Mouse (Mus musculus) olfactory bulb, adult 2 months (tissue): ENCODE measurements around the gene Tespa1.

Experiments used
- CTCF ChIP-seq: fragments of 200-500 bp; IDR thresholded peaks from 2 replicates; pipeline ENCODE4 v1.5.1; 2012; ENCODE audit warnings: low read depth, mild to moderate bottlenecking, low read length, moderate library complexity; ENCODE audit not compliant: insufficient read depth
- POLR2A ChIP-seq: fragments of 200-500 bp; IDR thresholded peaks from 2 replicates; pipeline ENCODE4 v1.6.1; 2012; ENCODE audit warnings: mild to moderate bottlenecking, low read depth, low read length, moderate library complexity; ENCODE audit not compliant: insufficient read depth

DNA sequence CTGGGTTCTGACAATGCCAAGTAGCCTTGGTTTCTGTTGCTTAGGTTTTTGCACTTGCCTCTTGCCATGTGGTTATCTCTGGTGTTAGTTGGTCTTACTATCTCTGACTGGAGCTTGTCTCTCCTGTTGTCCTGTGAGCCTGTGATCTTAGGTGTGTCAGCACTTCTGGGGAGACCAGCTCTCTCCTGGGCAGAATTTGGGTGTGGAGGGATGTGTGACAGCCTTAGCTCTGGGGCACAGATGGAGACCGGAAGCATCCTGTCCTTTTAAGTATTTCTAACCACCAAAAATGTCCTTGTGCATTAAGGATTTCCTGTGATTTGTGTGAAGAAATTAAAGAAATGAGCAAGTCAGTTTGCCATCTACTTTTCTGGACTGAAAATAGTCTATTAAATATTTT, 21.4 kb downstream of the Tespa1 start:
- TF ChIP-seq CTCF, result no peak
- no peak for TF ChIP-seq POLR2A
